23 mouse cellular contexts compared by ENCODE assay signal in genomic region chr6:117245849-117246248, GRCm38 (mm10).
"Had no signal": no experiment of that assay in that cellular context is flagged by ENCODE, and none has a peak within 500 bp of the region (broad histone marks: within the 10 kb centered on the region; RNA-seq: fewer than 3 reads in every experiment).

No protein-coding gene starts in this region.

- H3K36me3 ChIP-seq: limb, embryonic 10.5 days; limb, embryonic 13.5 days; liver, embryonic 12.5 days; liver, embryonic 15.5 days; midbrain, embryonic 12.5 days; midbrain, embryonic 15.5 days; neural tube, embryonic 12.5 days; neural tube, embryonic 15.5 days had no signal

- H3K9ac ChIP-seq: limb, embryonic 13.5 days; liver, embryonic 12.5 days; liver, embryonic 15.5 days; midbrain, embryonic 12.5 days; midbrain, embryonic 15.5 days; neural tube, embryonic 12.5 days; neural tube, embryonic 15.5 days had no signal

- H3K27me3 ChIP-seq: limb, embryonic 13.5 days; liver, embryonic 15.5 days; midbrain, embryonic 12.5 days; midbrain, embryonic 15.5 days; neural tube, embryonic 12.5 days; neural tube, embryonic 15.5 days had no signal

- H3K9me3 ChIP-seq: limb, embryonic 10.5 days; limb, embryonic 13.5 days; liver, embryonic 12.5 days; liver, embryonic 15.5 days; midbrain, embryonic 12.5 days; midbrain, embryonic 15.5 days; neural tube, embryonic 12.5 days; neural tube, embryonic 15.5 days had no signal

- DNase-seq: kidney, postnatal 25 days; layer of hippocampus, adult 9-11 months; liver; lung, adult 18-20 months; lung, postnatal 14 days; right cerebral cortex, adult 18-20 months; right cerebral cortex, postnatal 14 days; right cerebral cortex, postnatal 4 days; thymus, adult 2 months; thymus, postnatal 14 days; thymus, postnatal 4 days had no signal

- H3K4me3 ChIP-seq: layer of hippocampus, adult 2 months; limb, embryonic 10.5 days; limb, embryonic 13.5 days; liver, embryonic 12.5 days; liver, embryonic 15.5 days; midbrain, embryonic 12.5 days; midbrain, embryonic 15.5 days; neural tube, embryonic 12.5 days; neural tube, embryonic 15.5 days had no signal

- H3K4me2 ChIP-seq: limb, embryonic 13.5 days; liver, embryonic 12.5 days; liver, embryonic 15.5 days; midbrain, embryonic 12.5 days; midbrain, embryonic 15.5 days; neural tube, embryonic 12.5 days; neural tube, embryonic 15.5 days had no signal

- H3K4me1 ChIP-seq: limb, embryonic 13.5 days; liver, embryonic 12.5 days; liver, embryonic 15.5 days; midbrain, embryonic 12.5 days; midbrain, embryonic 15.5 days; neural tube, embryonic 12.5 days; neural tube, embryonic 15.5 days had no signal

- H3K27ac ChIP-seq: kidney, postnatal 0 days; layer of hippocampus, adult 2 months; limb, embryonic 10.5 days; limb, embryonic 13.5 days; liver, embryonic 12.5 days; liver, embryonic 15.5 days; macrophage; midbrain, embryonic 12.5 days; midbrain, embryonic 15.5 days; neural tube, embryonic 12.5 days; neural tube, embryonic 15.5 days; stomach, postnatal 0 days had no signal

- ATAC-seq: liver, embryonic 12.5 days; midbrain, embryonic 15.5 days had no signal
